Mouse (Mus musculus): Measurements from ENCODE around the gene Cdh4.

- no peak for TF ChIP-seq GATA1 (IDR thresholded peaks at IDR 0.05; ENCODE audit: low read length)
- TF ChIP-seq TAL1 (IDR thresholded peaks at IDR 0.05; ENCODE audit: low read length): no peak
These were observed 422.9 kb downstream of the Cdh4 start for GRCm38 (mm10) chr2:179865097-179865496.

All from erythroblast, embryonic 14.5 days (primary cell).